Mouse (Mus musculus): Measurements from ENCODE around the gene Rnf166.

Rnf166 gene

DNA sequence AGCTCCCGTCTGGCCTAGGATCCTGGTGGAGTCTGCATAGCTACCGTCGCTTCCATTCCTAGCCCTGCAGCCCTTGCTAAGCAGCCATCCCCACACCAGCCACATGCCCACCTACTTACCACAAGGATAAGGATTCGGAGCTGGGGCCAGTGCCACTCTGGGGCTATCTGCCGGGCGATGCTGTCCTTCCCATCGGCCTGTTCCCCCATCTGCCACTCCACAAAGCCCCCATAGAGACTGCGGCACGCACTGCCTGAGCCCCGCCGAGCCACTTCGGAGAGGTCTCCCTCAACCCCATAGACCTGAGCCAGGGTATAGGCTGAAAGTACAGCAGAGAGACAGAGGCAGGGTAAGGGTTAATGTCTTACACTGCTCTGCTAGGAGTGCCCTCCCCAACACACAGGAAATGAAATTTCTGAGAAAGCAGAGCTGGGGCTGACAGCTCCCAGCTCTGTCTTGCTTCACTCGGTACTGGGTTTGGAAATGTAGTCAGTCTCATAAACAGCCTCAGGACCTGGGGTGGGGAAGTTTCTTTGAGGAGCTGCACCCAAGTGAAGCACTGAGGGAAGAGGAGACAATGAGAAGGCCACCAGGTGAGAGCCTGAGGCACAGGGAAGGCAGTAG, 38.0 kb downstream of the Rnf166 start:
- no peak for DNase-seq

DNA sequence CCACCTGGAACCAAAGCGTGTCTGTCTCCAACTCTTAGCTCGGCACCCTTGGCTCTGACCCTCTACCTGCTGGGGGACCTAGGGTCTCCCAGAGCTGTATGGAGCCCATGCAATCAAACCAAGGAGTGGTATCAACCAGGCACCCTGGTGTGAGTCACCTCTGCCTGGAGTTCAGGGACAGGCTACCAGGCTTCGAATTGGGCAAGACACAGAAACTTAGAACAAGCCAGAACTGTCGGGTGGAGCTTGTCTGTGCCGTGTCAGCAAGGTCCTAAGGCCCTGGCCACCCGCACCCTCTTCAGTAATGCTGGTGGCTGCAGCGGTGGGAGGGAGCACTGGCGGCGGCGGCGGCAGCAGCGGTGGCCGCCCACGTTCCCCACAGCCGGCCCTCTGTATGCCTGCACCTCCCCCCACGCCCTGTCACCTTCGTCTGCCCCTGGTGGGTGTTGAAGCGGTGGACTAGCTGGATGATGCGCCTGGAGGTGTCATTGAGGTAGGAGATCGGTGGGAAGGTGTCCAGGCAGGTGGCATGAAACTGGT, 39.2 kb downstream of the Rnf166 start:
- DNase-seq: no peak

DNA sequence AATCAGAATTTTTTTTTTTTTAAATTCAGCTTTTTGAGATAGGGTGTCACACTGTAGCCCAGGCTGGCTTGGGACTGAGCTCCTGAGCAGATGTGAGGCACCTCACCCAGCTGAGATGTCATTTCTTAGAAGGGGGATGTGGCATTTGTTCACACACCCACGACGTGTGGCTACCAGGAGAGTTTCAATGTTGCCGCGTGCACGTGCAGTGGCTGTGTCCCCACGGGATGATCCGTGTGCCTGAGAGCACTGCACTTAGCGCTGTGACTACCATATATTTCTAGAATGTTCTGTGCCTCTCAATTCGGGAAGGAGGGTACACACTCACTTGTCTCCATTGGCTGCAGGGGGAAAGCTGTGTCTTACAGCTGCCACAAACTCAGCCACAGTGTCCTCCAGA, 39.7 kb downstream of the Rnf166 start:
- no peak for DNase-seq

DNA sequence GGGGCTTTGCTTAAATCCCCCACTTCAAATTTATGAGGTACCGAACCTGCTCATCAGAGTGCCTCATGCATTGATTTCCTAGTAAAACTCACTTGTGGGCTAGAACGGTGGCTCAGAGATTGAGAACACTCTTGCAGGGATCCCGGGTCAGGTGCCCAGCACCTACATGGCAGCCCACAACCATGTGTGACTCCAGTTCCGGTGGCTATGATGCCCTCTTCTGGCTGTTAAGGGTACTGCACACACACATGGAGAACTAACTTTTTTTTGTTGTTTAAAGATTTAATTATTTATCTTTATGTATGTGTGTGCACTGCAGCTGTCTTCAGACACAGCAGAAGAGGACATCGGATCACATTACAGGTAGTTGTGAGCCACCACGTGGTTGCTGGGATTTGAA, 40.5 kb downstream of the Rnf166 start:
- no peak for DNase-seq

DNA sequence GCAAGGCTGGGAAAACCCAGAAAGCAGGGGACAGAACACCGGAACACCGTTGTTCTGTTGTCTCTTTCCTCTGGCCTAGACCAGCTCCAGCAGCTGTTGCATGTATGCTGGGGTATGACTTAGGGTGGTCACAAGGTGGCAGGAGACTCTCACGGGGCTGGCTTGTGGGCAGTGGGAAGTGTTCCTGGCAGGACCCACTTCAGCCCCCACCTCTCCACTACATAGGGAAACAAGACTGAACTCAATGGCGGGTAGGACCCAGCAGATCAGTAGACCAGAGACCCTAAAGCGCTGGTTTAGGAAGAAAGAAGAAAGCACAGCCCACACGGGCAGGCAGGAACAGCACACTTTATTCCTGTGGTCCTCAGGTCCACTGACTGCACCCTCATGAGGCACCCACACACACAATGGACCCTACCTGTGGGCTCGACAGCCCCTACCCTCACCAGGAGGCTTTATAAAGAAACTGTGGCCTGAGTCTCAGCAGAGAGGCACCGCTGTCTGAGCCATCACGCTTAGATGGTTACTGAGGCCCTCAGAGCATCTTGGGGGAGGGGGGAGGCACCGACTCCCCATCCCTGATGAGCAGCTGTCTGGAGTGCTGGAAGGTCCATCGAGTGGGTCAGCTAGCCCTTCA, 42.5 kb downstream of the Rnf166 start:
- peak; percentile 14 for DNase-seq

DNA sequence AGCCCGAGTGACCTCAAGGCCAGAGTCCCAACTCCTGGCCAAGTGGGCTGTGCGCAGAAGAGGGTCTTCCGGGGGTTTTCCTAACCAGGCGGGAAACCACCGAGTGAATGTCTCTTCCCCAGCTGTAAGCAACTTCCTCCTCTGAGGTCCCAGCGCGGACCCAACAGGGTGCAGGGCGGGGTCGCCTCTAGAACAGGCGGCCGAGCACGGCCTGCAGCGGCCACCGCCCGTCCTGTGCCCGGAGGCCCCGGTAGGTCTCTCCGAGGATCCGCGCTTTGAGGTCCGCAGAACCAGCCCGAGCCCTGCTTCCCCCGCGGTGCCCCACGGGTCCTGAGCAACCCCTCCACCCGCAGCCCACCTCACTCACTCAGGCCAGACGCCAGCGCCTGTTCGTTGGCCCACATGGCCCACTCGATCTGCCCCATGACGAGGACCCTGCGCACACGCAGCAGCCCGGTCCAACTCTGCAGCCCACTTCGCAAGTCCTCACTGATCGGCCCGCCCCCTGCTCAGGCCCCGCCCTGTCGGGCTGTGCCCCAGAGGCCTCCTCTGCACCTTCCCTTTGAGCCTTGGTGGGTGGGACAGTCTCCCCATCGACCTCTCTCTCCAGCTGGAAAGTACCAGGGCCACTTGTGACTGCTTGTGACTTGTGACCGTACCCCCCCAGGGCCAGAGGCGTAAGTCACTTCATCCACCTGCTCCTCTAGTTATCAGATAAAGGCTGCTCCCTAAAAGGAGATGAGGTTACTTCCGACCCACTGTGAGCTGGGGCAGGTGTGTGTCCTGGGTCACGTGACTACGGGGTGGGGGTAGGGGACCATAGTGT, 43.2 kb downstream of the Rnf166 start, which contains the start of gene Cyba:
TSS of gene Cyba (minus strand) at position 488 of the 826 bp plus-strand sequence.
- DNase-seq: peak; percentile 79

DNA sequence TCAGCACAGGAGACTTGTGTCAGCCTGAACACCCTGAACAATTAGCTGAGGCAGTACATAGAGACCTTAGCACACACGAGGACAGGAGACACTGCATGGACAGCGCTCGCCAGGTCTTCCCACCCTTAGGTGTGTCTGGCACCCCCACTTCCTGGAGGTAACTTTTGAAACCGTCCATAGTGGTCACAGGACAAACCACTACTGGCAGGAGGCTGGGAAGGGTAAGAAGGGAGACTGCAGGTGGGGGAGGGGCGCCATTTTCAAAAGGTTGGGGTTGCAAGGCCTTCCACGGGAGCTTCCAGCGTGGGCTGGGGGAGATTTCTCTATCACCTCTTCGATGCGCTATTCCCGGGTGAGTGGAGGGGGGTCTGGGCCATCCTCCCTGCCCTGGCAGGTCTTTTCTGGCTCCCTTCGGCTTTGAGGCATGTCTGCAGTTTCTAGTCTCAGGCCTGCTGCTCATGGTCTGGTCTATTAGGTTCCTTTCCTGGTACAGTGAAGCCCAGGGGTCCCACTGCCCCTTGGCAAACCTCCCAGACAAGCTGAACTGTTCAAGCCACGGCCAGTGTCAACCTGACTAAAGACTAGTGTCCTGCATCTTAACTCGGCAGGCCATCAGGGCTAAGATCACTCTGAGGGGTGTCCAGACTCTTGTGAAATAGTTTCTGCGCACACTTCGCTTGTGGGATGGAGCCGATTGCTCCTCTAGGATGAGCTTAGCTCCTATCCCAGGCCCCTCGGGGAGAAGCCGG, 44.0 kb downstream of the Rnf166 start:
- peak; percentile 11 for DNase-seq

DNA sequence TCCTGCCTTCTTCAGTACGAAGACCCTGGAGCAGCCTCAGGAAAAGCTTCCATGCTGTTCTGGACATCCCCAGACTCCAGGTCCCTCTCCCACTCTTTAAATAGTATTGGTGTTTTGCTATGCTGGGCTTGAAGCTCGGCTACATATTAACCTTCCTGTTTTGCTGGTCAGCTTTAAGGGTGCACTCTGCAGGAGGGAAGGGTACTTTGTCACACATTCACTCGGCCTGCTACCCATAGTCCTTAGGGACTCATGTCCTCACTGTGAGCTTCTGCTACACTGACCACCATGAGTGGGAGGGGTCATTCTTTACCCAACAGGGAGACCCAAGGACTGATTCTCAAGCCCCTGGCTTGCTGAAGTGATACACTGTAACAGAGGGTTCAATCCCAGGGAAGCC, 45.2 kb downstream of the Rnf166 start:
- no peak for DNase-seq

DNA sequence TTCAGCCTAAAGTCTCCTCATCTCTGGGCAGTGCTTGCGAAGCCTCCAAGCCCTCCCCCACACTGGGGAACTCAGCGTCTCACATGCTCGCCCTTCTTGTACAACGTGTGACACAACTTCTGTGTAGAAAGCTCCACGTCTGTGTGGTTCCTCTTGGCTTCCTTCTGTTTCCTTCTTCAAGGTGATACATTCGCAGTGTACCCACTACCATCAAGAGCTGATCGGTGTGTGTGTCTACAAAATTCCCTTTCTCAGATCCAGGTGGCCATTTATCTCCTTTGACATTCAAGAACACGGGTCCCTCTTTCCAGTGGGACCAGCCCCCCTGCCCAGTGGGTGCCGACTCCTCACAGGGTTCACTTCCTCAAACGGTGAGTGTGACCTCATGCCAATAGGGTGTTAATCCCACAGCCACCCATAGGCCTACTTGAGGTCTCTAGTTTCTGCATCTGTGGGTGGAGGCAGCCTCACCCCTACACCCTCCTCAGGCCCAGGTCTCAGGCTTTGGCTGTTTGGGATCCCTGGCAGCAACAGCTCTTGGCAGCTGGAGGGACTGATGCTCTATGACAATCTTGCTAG, 45.7 kb downstream of the Rnf166 start:
- no peak for DNase-seq

DNA sequence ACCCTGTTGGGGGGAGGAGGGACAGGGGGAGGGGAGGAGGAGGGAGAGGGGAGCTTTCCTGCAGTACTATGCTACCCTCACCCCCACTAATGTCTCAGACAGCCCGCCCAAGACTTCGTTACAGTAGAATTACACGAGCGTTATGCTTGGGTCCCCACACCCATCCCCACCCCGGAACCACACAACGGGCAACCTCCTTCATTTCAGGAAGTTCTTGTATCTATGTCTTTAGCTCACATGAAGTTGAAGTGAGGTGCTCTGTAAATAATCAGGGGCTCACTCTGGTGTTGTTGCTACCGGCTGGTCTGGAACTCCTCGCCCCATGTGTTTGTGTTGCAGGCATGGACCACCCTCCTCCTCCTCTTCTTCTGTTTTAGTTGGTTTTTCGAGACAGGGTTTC, 47.7 kb downstream of the Rnf166 start:
- DNase-seq: no peak

DNA sequence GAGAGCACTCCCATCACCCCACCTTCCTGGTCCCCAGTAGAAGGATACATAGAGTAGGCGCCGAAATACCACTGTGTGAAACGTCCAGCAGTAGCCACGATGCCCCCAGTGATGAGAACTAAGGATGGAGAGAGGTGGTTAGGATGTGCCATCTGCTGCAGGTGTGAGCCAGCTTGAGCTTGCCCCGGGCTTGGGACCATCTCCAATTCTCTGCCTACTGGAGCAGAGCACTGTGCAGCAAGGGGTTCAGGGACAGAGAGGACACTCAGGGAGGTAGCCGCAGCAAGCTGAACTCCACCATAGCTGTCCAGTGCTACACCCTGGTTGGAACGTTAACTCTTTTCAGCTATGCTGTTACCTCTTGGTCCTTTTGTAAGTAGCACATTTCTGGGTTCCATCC, 48.3 kb downstream of the Rnf166 start:
- no peak for DNase-seq

DNA sequence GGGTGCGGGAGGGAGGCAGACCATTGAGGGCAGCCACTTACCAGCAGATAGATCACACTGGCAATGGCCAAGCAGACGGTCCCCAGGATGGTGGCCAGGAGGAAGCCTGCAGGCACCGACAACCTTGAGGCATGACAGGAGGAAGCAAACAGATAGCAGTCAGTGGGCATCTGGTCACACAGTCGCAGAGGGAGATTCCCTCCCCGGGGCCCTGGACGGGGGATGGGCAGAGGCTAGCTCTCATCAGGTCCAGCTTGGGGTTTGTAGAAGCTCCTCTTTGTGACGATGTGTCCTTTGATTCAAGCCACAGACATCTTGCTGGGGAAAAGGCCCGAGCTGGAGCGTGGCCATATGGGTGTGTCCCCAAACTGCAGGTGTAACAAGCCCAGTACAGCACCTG, 49.7 kb downstream of the Rnf166 start:
- DNase-seq: no peak

DNA sequence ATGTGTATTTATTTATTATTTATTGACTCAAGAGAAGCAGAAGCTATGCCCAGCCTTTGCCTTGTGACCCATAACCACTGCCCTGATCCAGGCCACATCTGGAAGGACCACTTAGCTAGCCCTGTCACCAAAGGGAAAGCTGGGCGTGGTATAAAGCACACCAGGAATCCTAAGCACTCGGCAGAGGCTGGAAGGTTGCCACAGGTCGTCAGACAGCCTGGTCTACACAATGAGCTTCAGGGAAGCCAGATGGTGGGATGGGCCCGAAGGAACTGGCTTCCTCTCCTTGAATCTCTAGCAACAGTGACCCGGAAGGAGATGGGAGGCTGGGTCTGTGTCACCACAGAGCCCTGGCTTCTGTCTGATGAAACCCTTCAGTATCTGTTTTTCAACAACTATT, 52.2 kb downstream of the Rnf166 start:
- DNase-seq: no peak

DNA sequence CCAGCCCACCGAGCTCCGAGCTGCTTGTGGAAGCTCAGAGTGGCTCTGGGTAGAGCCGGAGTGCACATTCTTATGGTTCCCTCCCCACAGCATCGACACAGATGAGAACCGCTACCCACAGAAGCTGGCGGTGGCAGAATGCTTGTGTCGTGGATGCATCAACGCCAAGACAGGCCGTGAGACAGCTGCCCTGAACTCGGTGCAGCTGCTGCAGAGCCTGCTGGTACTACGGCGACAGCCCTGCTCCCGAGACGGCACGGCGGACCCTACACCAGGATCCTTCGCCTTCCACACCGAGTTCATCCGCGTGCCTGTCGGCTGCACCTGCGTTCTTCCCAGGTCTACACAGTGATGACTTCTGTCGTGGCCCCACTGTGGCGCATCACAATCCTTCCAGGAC, 52.6 kb downstream of the Rnf166 start:
- DNase-seq: no peak

DNA sequence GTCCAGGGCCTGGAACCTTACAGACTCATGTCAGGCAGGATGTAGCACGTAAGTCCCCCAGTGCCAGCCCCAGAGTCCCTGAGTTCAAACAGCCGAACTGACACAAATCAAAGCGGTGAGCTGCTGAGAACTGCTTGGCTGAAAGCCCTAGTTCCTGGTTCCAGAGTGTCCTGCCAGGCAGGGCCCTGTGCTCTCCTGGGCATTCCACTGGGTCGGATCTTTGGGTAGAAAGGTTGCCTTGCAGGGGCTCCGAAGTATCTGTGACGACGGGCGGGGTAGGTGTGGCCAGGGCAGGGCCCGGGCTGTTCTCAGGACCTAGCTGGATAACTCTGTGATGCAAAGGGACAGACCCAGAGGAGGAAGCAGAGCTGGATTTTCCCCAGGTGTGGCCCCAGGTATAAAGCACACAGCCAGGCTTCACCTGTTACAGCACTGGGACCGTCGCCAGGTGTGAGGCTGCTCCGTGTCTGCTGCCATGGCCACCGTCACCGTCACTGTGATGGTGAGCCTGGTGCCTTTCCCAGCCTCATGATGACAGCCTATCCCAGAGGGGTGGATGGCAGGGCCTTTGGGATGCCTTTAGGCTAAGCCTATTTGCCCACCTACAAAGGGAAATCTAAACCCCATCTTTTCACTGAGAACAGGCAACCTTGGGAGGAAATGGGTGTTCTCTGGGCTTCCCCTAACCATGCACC, 54.3 kb downstream of the Rnf166 start, which contains the start of gene Il17c:
TSS of gene Il17c (plus strand) at position 645 of the 695 bp plus-strand sequence.
- no peak for DNase-seq

DNA sequence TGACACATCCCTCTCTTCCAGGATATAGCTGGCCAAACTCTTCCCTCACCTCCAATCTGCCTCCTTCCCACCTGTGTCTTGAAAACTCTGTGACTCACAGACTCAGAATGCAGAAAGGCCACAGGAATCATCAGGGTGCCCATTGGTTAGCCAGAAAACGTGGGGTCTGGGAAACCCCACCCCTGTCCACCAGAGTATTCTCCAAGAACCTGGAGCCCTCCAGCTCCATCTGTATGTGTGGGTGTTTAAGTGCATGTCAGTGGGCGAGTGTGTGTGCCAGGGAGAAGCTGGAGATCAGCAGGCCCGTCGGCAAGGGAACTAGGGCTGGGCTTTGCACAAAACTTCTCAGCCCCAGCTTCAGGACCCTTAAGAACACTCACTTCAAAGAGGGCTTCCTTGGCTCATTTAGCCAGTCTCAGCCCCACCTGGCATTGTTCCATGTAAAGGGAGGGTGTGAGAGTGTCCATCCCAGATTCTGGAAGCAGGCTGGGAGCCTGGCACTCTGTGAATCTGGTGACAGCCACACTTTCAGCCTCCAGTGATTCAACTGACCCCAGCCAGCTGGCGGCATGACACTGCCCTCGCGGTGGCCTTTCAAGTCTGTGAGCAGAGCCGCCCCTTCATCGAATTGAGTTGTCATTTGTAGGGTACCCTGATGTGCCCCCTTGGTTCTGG, 55.8 kb downstream of the Rnf166 start:
- no peak for DNase-seq

All from embryo, embryonic 11 days (tissue).